Mouse (Mus musculus): Measurements from ENCODE around the gene C2cd2l. TPM values are rescaled to one million over a fixed set of nuclear protein-coding genes. Genes with fewer than 3 reads are reported as not detected.
"Not testable (repeated sequence)": the region's sequence is repeated elsewhere in the genome, so short reads cannot be mapped to it uniquely, and the experiment has no call there.

C2cd2l gene
- total and polyA plus RNA-seq, 3 experiments = 4.7 to 10.9 TPM; not detected in 1

DNA sequence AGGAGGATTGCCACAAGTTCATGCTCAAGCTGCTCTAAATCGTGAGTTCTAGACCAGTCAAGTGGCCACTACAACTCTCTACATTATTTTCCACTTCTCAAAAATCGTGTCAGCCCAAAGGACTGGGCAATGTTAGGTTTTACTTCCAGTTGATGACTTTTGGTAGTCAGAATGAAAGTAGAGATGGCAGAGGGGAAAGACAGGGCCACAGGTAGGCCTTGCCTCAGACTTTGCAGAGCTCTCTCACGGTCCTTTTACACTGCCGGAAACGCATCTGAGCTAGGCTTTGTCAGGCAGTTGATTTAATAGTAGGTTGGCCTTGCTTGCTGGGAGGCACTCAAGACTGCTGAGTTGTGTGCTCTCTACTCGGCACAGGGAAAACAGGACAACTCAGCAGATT, 4.1 kb upstream of the C2cd2l start:
- Histone ChIP-seq H3K79me2 (ENCODE audit: control insufficient read depth, insufficient read depth, low read length, poor library complexity) (peaks cover 19% of the 10 kb centered on the region; the same call in 1 of the 2 replicates), H3K4me3 (ENCODE audit: control insufficient read depth in 1 of 2, insufficient read depth in 1 of 2, low read depth in 2 of 2, low read length in 2 of 2) (no peak overlapping the region), H3K27ac (ENCODE audit: control insufficient read depth, low read depth, low read length) (no peak overlapping the region), H3K27me3 (ENCODE audit: control insufficient read depth in 1 of 2, insufficient read depth in 2 of 2, low read length in 2 of 2) (no peaks in the 10 kb centered on the region), H3K36me3 (ENCODE audit: control insufficient read depth in 1 of 2, insufficient read depth in 2 of 2, low read length in 2 of 2) (peaks cover 0 to 8% of the 10 kb centered on the region in 2 experiments; a peak in 2 of 4 replicates), H3K9me3 (replicated peaks; ENCODE audit: insufficient read depth, low read length) (no peaks in the 10 kb centered on the region), H3K9ac (ENCODE audit: control insufficient read depth, low read depth, low read length, poor library complexity, severe bottlenecking) (no peak overlapping the region), H3K4me1 (ENCODE audit: control insufficient read depth in 1 of 2, insufficient read depth in 2 of 2, low read length in 2 of 2) (peaks cover 7 to 12% of the 10 kb centered on the region in 2 experiments; a peak in 3 of 4 replicates)
- TF ChIP-seq ZNF384 (IDR thresholded peaks at IDR 0.05; ENCODE audit: low read depth, low read length) (no peak), MEF2A (IDR thresholded peaks at IDR 0.05; ENCODE audit: extremely low read depth, insufficient replicate concordance, low read depth, low read length, poor library complexity, severe bottlenecking) (no peak), MYC (IDR thresholded peaks at IDR 0.05; ENCODE audit: low read depth, low read length) (no peak), KAT2A (conservative IDR thresholded peaks at IDR 0.05; ENCODE audit: low read depth, low read length) (no peak), NRF1 (IDR thresholded peaks at IDR 0.05; ENCODE audit: insufficient read depth, low read depth, low read length, poor library complexity, severe bottlenecking) (no peak), NELFE (IDR thresholded peaks at IDR 0.05; ENCODE audit: low read depth, low read length) (no peak), MAX (IDR thresholded peaks at IDR 0.05; ENCODE audit: low read length) (no peak)
- DNase-seq (ENCODE audit: low read depth, low spot score) = no peak

DNA sequence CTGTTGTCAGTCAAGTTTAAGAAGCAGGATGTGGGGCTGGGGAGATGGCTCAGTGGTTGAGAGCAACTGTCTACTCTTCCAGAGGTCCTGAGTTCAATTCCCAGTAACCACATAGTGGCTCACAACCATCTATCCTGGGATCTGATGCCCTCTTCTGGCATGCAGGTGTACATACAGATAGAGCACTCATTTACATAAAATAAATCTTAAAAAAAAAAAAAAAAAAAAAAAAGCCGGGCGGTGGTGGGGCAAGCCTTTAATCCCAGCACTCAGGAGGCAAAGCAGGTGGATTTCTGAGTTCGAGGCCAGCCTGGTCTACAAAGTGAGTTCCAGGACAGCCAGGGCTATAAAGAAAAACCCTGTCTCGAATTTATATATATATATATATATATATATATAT, 3.6 kb upstream of the C2cd2l start:
- not testable (repeated sequence) for H3K9ac ChIP-seq (ENCODE audit: control insufficient read depth, low read depth, low read length, poor library complexity, severe bottlenecking); H3K9me3 ChIP-seq (replicated peaks; ENCODE audit: insufficient read depth, low read length); H3K27ac ChIP-seq (ENCODE audit: control insufficient read depth, low read depth, low read length); H3K27me3 ChIP-seq (ENCODE audit: control insufficient read depth in 1 of 2, insufficient read depth in 2 of 2, low read length in 2 of 2); H3K36me3 ChIP-seq (ENCODE audit: control insufficient read depth in 1 of 2, insufficient read depth in 2 of 2, low read length in 2 of 2); H3K4me3 ChIP-seq (ENCODE audit: control insufficient read depth in 1 of 2, insufficient read depth in 1 of 2, low read depth in 2 of 2, low read length in 2 of 2)
- TF ChIP-seq SMC3 (IDR thresholded peaks at IDR 0.05; ENCODE audit: low read depth, low read length) (0 out of 2 replicates have a peak, but pooled peaks have one; percentile 15), RAD21 (IDR thresholded peaks at IDR 0.05; ENCODE audit: low read depth, low read length) (peak; percentile 20), ZNF384 (IDR thresholded peaks at IDR 0.05; ENCODE audit: low read depth, low read length) (peak; percentile 89), CTCF (IDR thresholded peaks at IDR 0.05 in 2 of 3, conservative IDR thresholded peaks at IDR 0.05 in 1 of 3; ENCODE audit: control insufficient read depth in 1 of 3, insufficient read depth in 1 of 3, low read depth in 2 of 3, low read length in 3 of 3, poor library complexity in 1 of 3, severe bottlenecking in 1 of 3) (peak in 2 of 3 experiments; percentile 10 to 27; a peak in 1 of 6 replicates)
- peak; percentile 28 for DNase-seq (ENCODE audit: low read depth, low spot score)
- Histone ChIP-seq H3K79me2 (ENCODE audit: control insufficient read depth, insufficient read depth, low read length, poor library complexity) (peaks cover 19% of the 10 kb centered on the region; the same call in 1 of the 2 replicates), H3K4me1 (ENCODE audit: control insufficient read depth in 1 of 2, insufficient read depth in 2 of 2, low read length in 2 of 2) (peaks cover 10 to 16% of the 10 kb centered on the region in 2 experiments)

- H3K27me3 ChIP-seq (ENCODE audit: control insufficient read depth in 1 of 2, insufficient read depth in 2 of 2, low read length in 2 of 2) = no peaks in the 10 kb centered on the region
- DNase-seq (ENCODE audit: low read depth, low spot score) = no peak
- peak overlapping the region; percentile 50 for H3K9ac ChIP-seq (ENCODE audit: control insufficient read depth, low read depth, low read length, poor library complexity, severe bottlenecking)
- H3K79me2 ChIP-seq (ENCODE audit: control insufficient read depth, insufficient read depth, low read length, poor library complexity) = peaks cover 9% of the 10 kb centered on the region; the same call in 1 of the 2 replicates
- H3K36me3 ChIP-seq (ENCODE audit: control insufficient read depth in 1 of 2, insufficient read depth in 2 of 2, low read length in 2 of 2) = peaks cover 0 to 12% of the 10 kb centered on the region in 2 experiments; a peak in 2 of 4 replicates
- peak overlapping the region; percentile 9; the same call in 1 of the 2 replicates for H3K27ac ChIP-seq (ENCODE audit: control insufficient read depth, low read depth, low read length)
- H3K4me1 ChIP-seq (ENCODE audit: control insufficient read depth in 1 of 2, insufficient read depth in 2 of 2, low read length in 2 of 2) = peaks cover 10 to 16% of the 10 kb centered on the region in 2 experiments
- peak overlapping the region; percentile 44 to 58 for H3K4me3 ChIP-seq (ENCODE audit: control insufficient read depth in 1 of 2, insufficient read depth in 1 of 2, low read depth in 2 of 2, low read length in 2 of 2)
- H3K9me3 ChIP-seq (replicated peaks; ENCODE audit: insufficient read depth, low read length) = no peaks in the 10 kb centered on the region
- peak; percentile 17; the same call in 1 of the 2 replicates for TF ChIP-seq MAX (IDR thresholded peaks at IDR 0.05; ENCODE audit: low read length)
- TF ChIP-seq MXI1 (IDR thresholded peaks at IDR 0.05; ENCODE audit: low read depth, low read length) = peak; percentile 55; the same call in 1 of the 2 replicates
- no peak for TF ChIP-seq TAL1 (IDR thresholded peaks at IDR 0.05; ENCODE audit: low read length)
- no peak for TF ChIP-seq ZC3H11A (IDR thresholded peaks at IDR 0.05; ENCODE audit: low read depth, low read length)
These were observed 681 bp upstream of the C2cd2l start for GRCm38 (mm10) chr9:44320799-44321133.

All from MEL (cell line).